Mouse (Mus musculus): Measurements from ENCODE around the gene Celf6.

DNA sequence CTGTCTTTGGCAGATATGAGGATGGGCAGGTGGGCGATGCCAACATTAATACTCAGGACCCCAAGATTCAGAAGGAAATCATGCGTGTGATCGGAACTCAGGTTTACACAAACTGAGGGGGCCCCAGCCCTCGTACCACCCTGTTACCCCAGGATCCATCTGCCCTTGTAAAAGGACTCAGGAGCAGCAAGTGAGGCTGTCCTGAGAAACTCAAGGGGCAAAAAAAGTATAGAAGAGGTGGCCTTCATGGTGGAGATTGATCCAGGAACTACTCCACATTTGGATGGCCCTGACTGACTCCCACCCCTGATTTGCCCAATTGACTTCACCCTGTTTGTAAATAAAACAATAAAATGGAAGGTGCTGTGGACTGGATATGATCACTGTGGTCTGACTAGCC is 72.2 kb downstream of the Celf6 start:
- TF ChIP-seq CTCF (IDR thresholded peaks at IDR 0.05; ENCODE audit: extremely low read depth, insufficient read length, insufficient replicate concordance, low read depth, low read length) (no peak), POLR2A (IDR thresholded peaks at IDR 0.05; ENCODE audit: low read depth, low read length) (no peak)
